Mouse (Mus musculus) liver, postnatal 0 days (tissue): ENCODE measurements around the gene Olfr56. TPM values are rescaled to one million over a fixed set of nuclear protein-coding genes. Genes with fewer than 3 reads are reported as not detected.

Experiments used
- ATAC-seq: fragments of 200-750 bp; cut with Nextera tagmentation; 2 replicates; pipeline ENCODE4 v1.8.0; 2017; ENCODE audit warnings: mild to moderate bottlenecking, moderate library complexity
- DNase-seq: peaks from one replicate; pipeline ENCODE4 v3.0.0-alpha.2; 2016
- H3K27ac ChIP-seq: fragments of 300-500 bp; sonication (generic); 2 replicates; pipeline ENCODE4 v1.5.1; 2014; ENCODE audit warnings: antibody characterized with exemption, moderate library complexity, mild to moderate bottlenecking, low read depth
- H3K27me3 ChIP-seq: fragments of 300-500 bp; sonication (generic); 2 replicates; pipeline ENCODE4 v1.6.1; 2014; ENCODE audit warnings: low read length, control low read depth, mixed read lengths; ENCODE audit not compliant: insufficient read depth
- H3K36me3 ChIP-seq: fragments of 300-500 bp; sonication (generic); replicated peaks from 2 replicates; pipeline ENCODE4 v1.6.1; 2014; ENCODE audit warnings: mild to moderate bottlenecking, control low read depth, low read length, moderate library complexity, mixed read lengths; ENCODE audit not compliant: insufficient read depth
- H3K4me1 ChIP-seq: fragments of 300-500 bp; sonication (generic); 2 replicates; pipeline ENCODE4 v1.6.1; 2014; ENCODE audit warnings: antibody characterized with exemption, mild to moderate bottlenecking, control low read depth; ENCODE audit not compliant: insufficient read depth
- H3K4me2 ChIP-seq: fragments of 300-500 bp; sonication (generic); 2 replicates; pipeline ENCODE4 v1.6.1; 2014; ENCODE audit warnings: low read depth, mild to moderate bottlenecking, low read length, moderate library complexity, mixed read lengths
- H3K4me3 ChIP-seq: fragments of 300-500 bp; sonication (generic); 2 replicates; pipeline ENCODE4 v1.5.1; 2014; ENCODE audit warnings: low read depth, low read length
- H3K9ac ChIP-seq: fragments of 300-500 bp; sonication (generic); replicated peaks from 2 replicates; pipeline ENCODE4 v1.6.1; 2014; ENCODE audit warnings: mild to moderate bottlenecking, moderate library complexity
- H3K9me3 ChIP-seq: fragments of 300-500 bp; sonication (generic); 2 replicates; pipeline ENCODE4 v1.6.1; 2016; ENCODE audit warnings: mild to moderate bottlenecking, control low read depth, low read length, mixed read lengths
- CTCF ChIP-seq: sonication (generic); IDR thresholded peaks from 2 replicates; pipeline ENCODE4 v1.5.1; 2016; ENCODE audit warnings: antibody characterized with exemption, low read depth
- EP300 ChIP-seq: IDR thresholded peaks from 2 replicates; pipeline ENCODE4 v1.6.1; 2016; ENCODE audit warnings: antibody characterized with exemption, low read depth, mild to moderate bottlenecking
- WGBS: fragments of 180-500 bp; shearing (Covaris S2); extraction: QIAGEN DNeasy Blood & Tissue Kit; methylation state at CpG from one replicate; pipeline ENCODE4 v1.1.7; 2014; ENCODE audit not compliant: insufficient replicate concordance; 5-methylcytosine and 5-hydroxymethylcytosine counted together
- polyA plus RNA-seq: library from polyadenylated mRNA; unstranded; fragments of >200 nt; fragmentation: Nextera tagmentation; extraction: Ambion mirVana; gene quantifications from 2 replicates; pipeline ENCODE4 v1.2.1, GENCODE M21; 2015

The Olfr56 gene
- polyA plus RNA-seq, 1 experiment from 2014 or later: 0.16 TPM

DNA sequence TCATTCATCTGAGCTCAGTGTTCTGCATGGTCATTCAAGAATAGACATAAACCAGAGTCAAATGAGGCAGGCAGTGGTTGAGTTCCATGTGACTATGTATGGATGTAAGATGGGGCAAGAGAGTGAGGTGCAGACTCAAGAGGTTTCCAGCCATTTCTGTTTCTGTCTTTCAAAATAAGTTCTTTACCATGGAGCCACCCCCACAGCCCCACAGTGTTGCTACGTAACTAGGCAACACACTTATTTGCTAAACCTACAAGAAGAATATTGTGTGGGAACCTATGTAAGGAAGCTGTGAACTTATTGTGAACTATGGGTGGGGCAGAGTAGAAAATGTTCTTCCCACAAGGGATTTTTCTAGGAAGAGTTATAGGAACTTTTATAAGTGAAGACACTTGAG is 104.5 kb downstream of the Olfr56 start:
- no peak for DNase-seq
- no peak overlapping the region for H3K4me3 ChIP-seq
- ATAC-seq: no peak
- H3K27ac ChIP-seq: peak overlapping the region; percentile 98
- H3K9ac ChIP-seq: no peak overlapping the region
- no peak overlapping the region for H3K4me2 ChIP-seq
- no peaks in the 10 kb centered on the region for H3K9me3 ChIP-seq
- WGBS: 62% methylated on average over 1 of the region's 1 CpGs
- H3K4me1 ChIP-seq: peaks cover 64% of the 10 kb centered on the region
- TF ChIP-seq EP300: no peak
- no peak for TF ChIP-seq CTCF
- H3K36me3 ChIP-seq: no peaks in the 10 kb centered on the region
- H3K27me3 ChIP-seq: no peaks in the 10 kb centered on the region

DNA sequence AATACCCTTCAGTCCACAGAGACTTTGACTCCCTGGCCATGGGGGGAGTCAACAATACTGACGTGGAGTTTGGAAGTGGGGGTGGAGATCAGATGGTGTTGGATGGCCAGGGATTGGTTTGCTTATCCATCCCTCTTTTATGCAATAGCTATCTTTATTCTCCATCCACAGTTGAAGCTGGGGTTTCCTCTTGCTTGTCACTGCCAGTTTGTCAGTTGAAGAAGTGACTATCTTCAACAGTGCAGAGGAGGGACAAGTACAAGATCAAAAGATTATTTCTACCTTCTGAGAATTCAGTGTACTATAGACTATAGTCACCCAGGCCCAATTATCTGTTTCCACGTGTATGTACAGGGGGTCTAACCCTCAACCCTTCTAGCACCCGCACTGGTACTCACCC is 105.1 kb downstream of the Olfr56 start:
- peaks cover 65% of the 10 kb centered on the region for H3K4me1 ChIP-seq
- 41% methylated on average over 3 of the region's 3 CpGs for WGBS
- H3K36me3 ChIP-seq: no peaks in the 10 kb centered on the region
- no peaks in the 10 kb centered on the region for H3K9me3 ChIP-seq
- DNase-seq: peak; percentile 67
- no peak overlapping the region for H3K4me3 ChIP-seq
- ATAC-seq: peak; percentile 62
- H3K4me2 ChIP-seq: peak overlapping the region; percentile 7; the same call in 1 of the 2 replicates
- no peak for TF ChIP-seq CTCF
- TF ChIP-seq EP300: peak; percentile 93
- H3K9ac ChIP-seq: peak overlapping the region; percentile 32; the same call in 1 of the 2 replicates
- H3K27ac ChIP-seq: peak overlapping the region; percentile 98
- H3K27me3 ChIP-seq: no peaks in the 10 kb centered on the region

DNA sequence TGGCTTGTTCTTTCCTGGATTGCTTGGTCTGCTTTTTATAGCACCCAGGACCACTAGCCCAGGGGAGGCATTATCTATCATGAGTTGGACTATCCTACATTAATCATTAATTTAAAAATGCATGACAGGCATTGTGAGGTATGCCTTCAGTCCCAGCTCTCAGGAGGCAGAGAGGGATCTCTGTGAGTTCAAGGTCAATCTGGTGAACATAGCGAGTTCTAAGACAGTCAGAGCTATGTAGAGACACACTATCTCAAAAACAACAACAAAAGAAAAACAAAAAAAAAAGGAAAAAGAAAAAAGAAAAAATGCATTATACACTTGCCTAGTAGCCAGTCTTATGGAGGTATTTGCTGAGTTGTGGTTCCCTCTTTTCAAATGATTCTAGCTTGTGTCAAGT is 105.7 kb downstream of the Olfr56 start:
- Histone ChIP-seq H3K4me2 (peak overlapping the region; percentile 11; the same call in 1 of the 2 replicates), H3K9me3 (no peaks in the 10 kb centered on the region), H3K27me3 (no peaks in the 10 kb centered on the region), H3K9ac (0 out of 2 replicates have a peak overlapping the region, but pooled peaks have one; percentile 32), H3K36me3 (no peaks in the 10 kb centered on the region), H3K27ac (peak overlapping the region; percentile 98), H3K4me1 (peaks cover 67% of the 10 kb centered on the region), H3K4me3 (no peak overlapping the region)
- DNase-seq (no peak), ATAC-seq (no peak)
- WGBS: 69% methylated on average over 1 of the region's 1 CpGs
- TF ChIP-seq CTCF (no peak), EP300 (no peak)

DNA sequence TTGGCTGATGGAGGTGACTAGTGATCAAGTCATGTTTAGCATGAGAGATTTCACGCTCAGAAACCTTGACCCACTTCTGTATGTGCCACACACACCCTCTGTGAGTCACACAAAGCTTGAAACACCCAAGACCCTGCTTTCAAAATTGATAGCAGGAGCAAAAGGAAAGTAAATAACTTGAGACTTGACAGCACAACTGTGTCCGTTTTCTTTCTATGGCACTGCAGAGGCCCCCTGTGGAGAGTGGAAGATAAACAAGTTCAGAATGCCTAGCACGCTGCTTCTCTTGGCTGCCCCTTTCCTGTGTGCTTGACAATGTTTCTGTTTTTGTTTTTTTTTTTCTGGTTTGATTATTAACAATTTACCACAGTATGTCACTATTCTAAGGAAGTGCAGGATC is 106.2 kb downstream of the Olfr56 start:
- H3K4me3 ChIP-seq: no peak overlapping the region
- no peaks in the 10 kb centered on the region for H3K9me3 ChIP-seq
- ATAC-seq (no peak), DNase-seq (no peak)
- no peaks in the 10 kb centered on the region for H3K27me3 ChIP-seq
- peaks cover 68% of the 10 kb centered on the region for H3K4me1 ChIP-seq
- WGBS: 17% methylated on average over 3 of the region's 3 CpGs
- H3K9ac ChIP-seq: no peak overlapping the region
- H3K36me3 ChIP-seq: no peaks in the 10 kb centered on the region
- H3K4me2 ChIP-seq: peak overlapping the region; percentile 11; the same call in 1 of the 2 replicates
- H3K27ac ChIP-seq: peak overlapping the region; percentile 98
- TF ChIP-seq EP300 (peak; percentile 53), CTCF (peak; percentile 71)

DNA sequence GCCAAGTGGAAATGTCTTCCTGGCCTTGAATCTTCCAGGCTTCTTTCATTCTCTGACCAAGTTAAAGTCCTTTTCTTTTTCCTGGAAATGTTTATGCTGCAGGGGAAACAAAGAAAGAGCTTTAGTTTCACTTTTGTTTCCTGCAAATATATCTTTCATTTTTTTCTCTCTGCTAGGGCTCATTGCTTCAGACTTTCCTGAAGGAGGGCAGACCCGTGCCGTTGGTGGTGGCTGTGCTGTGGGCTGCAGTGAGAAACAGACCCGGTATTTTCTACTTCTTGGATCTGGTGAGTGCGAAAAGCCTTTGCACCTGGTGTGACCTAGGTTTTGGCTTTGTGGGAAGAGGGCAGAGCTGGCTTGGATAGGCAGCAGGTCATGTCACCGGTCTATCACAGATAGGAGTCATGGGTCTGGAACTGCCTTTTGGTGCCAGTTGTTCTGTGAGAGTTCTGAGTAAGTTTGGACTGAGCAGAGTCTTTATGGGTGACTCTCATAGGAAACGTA is 108.2 kb downstream of the Olfr56 start:
- 36% methylated on average over 6 of the region's 6 CpGs for WGBS
- peak overlapping the region; percentile 98 for H3K27ac ChIP-seq
- H3K4me1 ChIP-seq: peaks cover 65% of the 10 kb centered on the region
- H3K9me3 ChIP-seq: no peaks in the 10 kb centered on the region
- H3K4me2 ChIP-seq: peak overlapping the region; percentile 76
- peak overlapping the region; percentile 46 for H3K4me3 ChIP-seq
- H3K36me3 ChIP-seq: no peaks in the 10 kb centered on the region
- ATAC-seq: no peak
- TF ChIP-seq EP300: no peak
- no peak for TF ChIP-seq CTCF
- H3K9ac ChIP-seq: peak overlapping the region; percentile 72
- H3K27me3 ChIP-seq: no peaks in the 10 kb centered on the region
- no peak for DNase-seq

DNA sequence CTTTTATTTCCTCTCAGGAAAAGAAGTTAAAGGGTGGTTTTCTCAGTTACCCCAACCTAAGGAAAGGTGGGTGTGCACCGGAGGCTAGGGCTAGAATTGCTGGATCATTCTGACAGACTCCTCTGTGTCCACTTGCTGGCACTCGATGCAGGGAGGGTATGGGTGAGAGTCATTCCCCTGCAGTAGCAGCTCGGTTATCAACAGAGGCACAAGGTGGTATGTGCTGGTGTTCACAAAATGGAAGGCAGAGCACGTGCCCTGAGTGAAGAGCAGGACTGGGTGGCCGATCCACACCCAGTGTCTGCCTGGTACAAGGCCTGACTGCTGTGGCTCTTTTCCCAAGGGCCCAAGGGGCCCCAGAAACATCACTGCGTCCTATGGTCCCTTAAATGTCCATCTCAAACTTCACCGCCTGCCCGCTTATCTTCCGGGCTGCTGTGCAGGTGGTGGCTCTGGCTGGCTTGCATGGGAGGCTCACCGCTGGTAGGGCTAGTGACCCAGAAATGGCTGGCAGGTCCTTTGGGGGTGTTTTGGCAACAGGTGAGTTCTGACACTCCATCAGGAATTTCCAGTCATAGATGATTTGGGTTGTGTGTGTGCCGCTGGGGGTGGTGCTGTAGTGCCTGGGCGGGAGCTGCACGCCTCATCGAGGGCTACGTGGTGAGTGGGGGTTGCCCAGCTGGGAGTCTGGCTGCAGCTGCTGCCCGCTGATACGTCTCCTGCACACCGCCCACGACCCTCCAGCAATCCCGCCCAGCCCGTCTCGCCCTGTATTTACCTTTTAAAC is 109.3 kb downstream of the Olfr56 start:
- no peaks in the 10 kb centered on the region for H3K27me3 ChIP-seq

More for the DNA sequence above, 109.3 kb downstream of the Olfr56 start:
- Histone ChIP-seq H3K27ac (peak overlapping the region; percentile 98), H3K9me3 (no peaks in the 10 kb centered on the region), H3K4me3 (peak overlapping the region; percentile 44), H3K36me3 (no peaks in the 10 kb centered on the region), H3K9ac (peak overlapping the region; percentile 59), H3K4me1 (peaks cover 65% of the 10 kb centered on the region), H3K4me2 (peak overlapping the region; percentile 76)
- WGBS: 31% methylated on average over 22 of the region's 22 CpGs
- TF ChIP-seq CTCF (no peak), EP300 (peak; percentile 88)
- DNase-seq (peak; percentile 89), ATAC-seq (peak; percentile 86)
